Comparison of ENCODE assay signal across 8 mouse cellular contexts in the genomic region with DNA sequence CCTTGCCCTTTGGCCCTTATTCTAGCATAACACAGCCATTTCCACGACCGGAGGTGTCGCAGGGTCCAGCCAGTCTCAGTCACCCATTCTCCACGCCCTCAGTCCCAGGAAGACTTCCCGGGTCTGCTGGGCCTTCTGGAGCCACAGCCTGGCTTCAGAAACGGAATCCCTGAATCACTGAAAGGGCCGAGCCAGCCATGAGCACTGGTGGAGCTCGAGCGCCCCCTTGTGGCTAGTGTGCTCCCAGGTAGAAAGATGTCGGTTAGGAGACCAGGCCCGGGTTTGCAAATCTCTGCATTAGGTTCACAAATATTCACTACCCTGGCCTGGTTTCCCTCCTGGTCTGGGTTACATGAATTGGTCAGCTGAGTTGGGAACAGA. TPM values are rescaled to one million over a fixed set of nuclear protein-coding genes. Genes with fewer than 3 reads are reported as not detected.
DNase-seq lines count a peak whose midpoint lies in the region; ATAC-seq and TF ChIP-seq lines count a peak whose summit lies in the region.

No protein-coding gene starts in this region.

- H3K4me3 ChIP-seq in ES-Bruce4 (ENCODE audit: low read depth, low read length), result no peak overlapping the region
- H3K4me3 ChIP-seq in forebrain, embryonic 15.5 days, result no peak overlapping the region
- no peak overlapping the region for H3K4me3 ChIP-seq in liver, postnatal 0 days (ENCODE audit: low read depth, low read length)
- H3K4me3 ChIP-seq in neural tube, embryonic 15.5 days (replicated peaks), result no peak overlapping the region
- no peak overlapping the region for H3K4me3 ChIP-seq in testis, adult 2 months (ENCODE audit: control insufficient read depth, low read depth, low read length)

- H3K4me1 ChIP-seq in ES-Bruce4 (ENCODE audit: control insufficient read depth, insufficient read depth, low read length), result peaks cover 10% of the 10 kb centered on the region
- peaks cover 50% of the 10 kb centered on the region for H3K4me1 ChIP-seq in forebrain, embryonic 15.5 days
- no peaks in the 10 kb centered on the region; the same call in 1 of the 2 replicates for H3K4me1 ChIP-seq in liver, postnatal 0 days (ENCODE audit: insufficient read depth)
- H3K4me1 ChIP-seq in neural tube, embryonic 15.5 days, result peaks cover 33% of the 10 kb centered on the region
- peaks cover 8% of the 10 kb centered on the region for H3K4me1 ChIP-seq in testis, adult 2 months (ENCODE audit: control insufficient read depth, insufficient read depth, low read length)

- TF ChIP-seq EP300 in ES-Bruce4 (IDR thresholded peaks at IDR 0.05; ENCODE audit: insufficient read depth, low read depth, low read length), result no peak
- no peak for TF ChIP-seq EP300 in liver, postnatal 0 days (IDR thresholded peaks at IDR 0.05; ENCODE audit: low read depth)

- no peak overlapping the region for H3K9ac ChIP-seq in ES-Bruce4 (ENCODE audit: low read depth, poor library complexity, severe bottlenecking)
- peak overlapping the region; percentile 39 for H3K9ac ChIP-seq in forebrain, embryonic 15.5 days (replicated peaks)
- H3K9ac ChIP-seq in liver, postnatal 0 days (replicated peaks), result no peak overlapping the region; the same call in 1 of the 2 replicates
- no peak overlapping the region for H3K9ac ChIP-seq in neural tube, embryonic 15.5 days (replicated peaks)

- no peak for TF ChIP-seq POLR2A in ES-Bruce4 (IDR thresholded peaks at IDR 0.05; ENCODE audit: insufficient read depth, low read length)
- TF ChIP-seq POLR2A in testis, adult 2 months (IDR thresholded peaks at IDR 0.05; ENCODE audit: control insufficient read depth, low read depth, low read length), result no peak

- WGBS in forebrain, embryonic 15.5 days, result 4% methylated on average over 11 of the region's 11 CpGs
- 5% methylated on average over 11 of the region's 11 CpGs for WGBS in large intestine, adult 2 months
- 9% methylated on average over 11 of the region's 11 CpGs for WGBS in liver, postnatal 0 days (ENCODE audit: insufficient replicate concordance)
- WGBS in neural tube, embryonic 15.5 days, result 5% methylated on average over 11 of the region's 11 CpGs

- H3K9me3 ChIP-seq in ES-Bruce4 (replicated peaks; ENCODE audit: control insufficient read depth, insufficient read depth, low read length, poor library complexity, severe bottlenecking), result no peaks in the 10 kb centered on the region
- no peaks in the 10 kb centered on the region for H3K9me3 ChIP-seq in forebrain, embryonic 15.5 days
- H3K9me3 ChIP-seq in liver, postnatal 0 days (ENCODE audit: low read length), result no peaks in the 10 kb centered on the region
- H3K9me3 ChIP-seq in neural tube, embryonic 15.5 days (replicated peaks), result no peaks in the 10 kb centered on the region

- no peak overlapping the region for H3K27ac ChIP-seq in ES-Bruce4 (ENCODE audit: insufficient read depth, low read length)
- peak overlapping the region; percentile 92 for H3K27ac ChIP-seq in forebrain, embryonic 15.5 days (replicated peaks)
- no peak overlapping the region for H3K27ac ChIP-seq in liver, postnatal 0 days (ENCODE audit: low read depth)
- H3K27ac ChIP-seq in neural tube, embryonic 15.5 days (replicated peaks), result no peak overlapping the region
- H3K27ac ChIP-seq in testis, adult 2 months (ENCODE audit: control insufficient read depth, insufficient read depth, low read depth, low read length), result no peak overlapping the region

- ATAC-seq in cerebellum, adult (ENCODE audit: insufficient number of reproducible peaks, low FRiP score, low TSS enrichment), result peak; percentile 64
- ATAC-seq in forebrain, embryonic 15.5 days (replicated peaks), result peak; percentile 65
- ATAC-seq in liver, postnatal 0 days, result peak; percentile 67
- ATAC-seq in neural tube, embryonic 15.5 days (ENCODE audit: low FRiP score), result peak; percentile 72

- no peaks in the 10 kb centered on the region for H3K36me3 ChIP-seq in ES-Bruce4 (ENCODE audit: control insufficient read depth, insufficient read depth, low read length, poor library complexity, severe bottlenecking)
- H3K36me3 ChIP-seq in forebrain, embryonic 15.5 days, result no peaks in the 10 kb centered on the region
- no peaks in the 10 kb centered on the region for H3K36me3 ChIP-seq in liver, postnatal 0 days (replicated peaks; ENCODE audit: insufficient read depth, low read length)
- H3K36me3 ChIP-seq in neural tube, embryonic 15.5 days, result no peaks in the 10 kb centered on the region
- no peaks in the 10 kb centered on the region for H3K36me3 ChIP-seq in testis, adult 2 months (ENCODE audit: control insufficient read depth, insufficient read depth, low read length)

- intact Hi-C loops in heart, postnatal 25 days (cut with DNase I), result loop anchor here (1.0 to 2.0 kb wide), 5 partner anchors 46 to 430 kb away; no protein-coding TSS in a partner anchor

- DNase-seq in heart, postnatal 25 days (ENCODE audit: low spot score), result peak; percentile 58
- DNase-seq in large intestine, adult 2 months (ENCODE audit: low read depth, low spot score), result peak; percentile 57
- DNase-seq in liver, postnatal 0 days, result peak; percentile 90

- TF ChIP-seq CTCF in ES-Bruce4 (IDR thresholded peaks at IDR 0.05; ENCODE audit: low read depth, low read length), result peak; percentile 97
- peak; percentile 96 for TF ChIP-seq CTCF in liver, postnatal 0 days (IDR thresholded peaks at IDR 0.05; ENCODE audit: low read depth)
- TF ChIP-seq CTCF in testis, adult 2 months (IDR thresholded peaks at IDR 0.05; ENCODE audit: control insufficient read depth, insufficient read depth, insufficient replicate concordance, low read depth, low read length), result peak; percentile 91

- H3K4me2 ChIP-seq in forebrain, embryonic 15.5 days (replicated peaks), result peak overlapping the region; percentile 22; the same call in 1 of the 2 replicates
- no peak overlapping the region for H3K4me2 ChIP-seq in liver, postnatal 0 days (ENCODE audit: low read depth, low read length)
- no peak overlapping the region for H3K4me2 ChIP-seq in neural tube, embryonic 15.5 days

- H3K27me3 ChIP-seq in ES-Bruce4 (ENCODE audit: control insufficient read depth, insufficient read depth, low read length, poor library complexity, severe bottlenecking), result no peaks in the 10 kb centered on the region
- H3K27me3 ChIP-seq in forebrain, embryonic 15.5 days, result no peaks in the 10 kb centered on the region
- no peaks in the 10 kb centered on the region for H3K27me3 ChIP-seq in liver, postnatal 0 days (ENCODE audit: insufficient read depth, low read length)
- H3K27me3 ChIP-seq in neural tube, embryonic 15.5 days (replicated peaks), result peaks cover 6% of the 10 kb centered on the region
- no peaks in the 10 kb centered on the region for H3K27me3 ChIP-seq in testis, adult 2 months (ENCODE audit: control insufficient read depth, insufficient read depth, low read length)

RNA-seq across cellular contexts. Expression of a gene that starts 26.4 kb away (rescaled TPM):
- 0.27 TPM in 1 of 2 replicates, not detected in the other for polyA plus RNA-seq in ES-Bruce4 (2011; ENCODE audit: insufficient read depth, insufficient read length, low read depth, missing spikeins)
- polyA plus RNA-seq in forebrain, embryonic 15.5 days (2015; fragmentation: Nextera tagmentation; extraction: Ambion mirVana), result 48.4 and 51.6 TPM in 2 replicates
- not detected for total RNA-seq in heart, postnatal 25 days (2021)
- polyA plus RNA-seq in large intestine, adult 2 months (2012; rRNA removed), result 1.7 and 2.1 TPM in 2 replicates
- polyA plus RNA-seq in liver, postnatal 0 days (2015; fragmentation: Nextera tagmentation; extraction: Ambion mirVana), result not detected in 2 replicates
- polyA plus RNA-seq in neural tube, embryonic 15.5 days (2015; fragmentation: Nextera tagmentation; extraction: Ambion mirVana), result 69.0 and 84.0 TPM in 2 replicates
- 2.1 and 2.5 TPM in 2 replicates for polyA plus RNA-seq in testis, adult 2 months (2012; rRNA removed)

RNA-seq across cellular contexts. Expression of a gene that starts 45.7 kb away (rescaled TPM):
- polyA plus RNA-seq in ES-Bruce4 (2011; ENCODE audit: insufficient read depth, insufficient read length, low read depth, missing spikeins), result 28.2 and 28.3 TPM in 2 replicates
- polyA plus RNA-seq in forebrain, embryonic 15.5 days (2015; fragmentation: Nextera tagmentation; extraction: Ambion mirVana), result 3.0 and 3.9 TPM in 2 replicates
- total RNA-seq in heart, postnatal 25 days (2021), result 10 to 100 TPM; 15.8 to 20.0 TPM
- 10.4 and 12.6 TPM in 2 replicates for polyA plus RNA-seq in large intestine, adult 2 months (2012; rRNA removed)
- polyA plus RNA-seq in liver, postnatal 0 days (2015; fragmentation: Nextera tagmentation; extraction: Ambion mirVana), result 1.8 and 1.9 TPM in 2 replicates
- polyA plus RNA-seq in neural tube, embryonic 15.5 days (2015; fragmentation: Nextera tagmentation; extraction: Ambion mirVana), result 1.7 and 2.5 TPM in 2 replicates
- 2.9 TPM in 2 replicates for polyA plus RNA-seq in testis, adult 2 months (2012; rRNA removed)

RNA-seq across cellular contexts. Expression of a gene that starts 53.7 kb away (rescaled TPM):
- not detected in 2 replicates for polyA plus RNA-seq in ES-Bruce4 (2011; ENCODE audit: insufficient read depth, insufficient read length, low read depth, missing spikeins)
- 0.14 and 0.22 TPM in 2 replicates for polyA plus RNA-seq in forebrain, embryonic 15.5 days (2015; fragmentation: Nextera tagmentation; extraction: Ambion mirVana)
- 10 to 100 TPM; 24.6 to 26.9 TPM for total RNA-seq in heart, postnatal 25 days (2021)
- 2.1 and 3.2 TPM in 2 replicates for polyA plus RNA-seq in large intestine, adult 2 months (2012; rRNA removed)
- polyA plus RNA-seq in liver, postnatal 0 days (2015; fragmentation: Nextera tagmentation; extraction: Ambion mirVana), result 0.06 TPM in 1 of 2 replicates, not detected in the other
- 0.06 and 0.20 TPM in 2 replicates for polyA plus RNA-seq in neural tube, embryonic 15.5 days (2015; fragmentation: Nextera tagmentation; extraction: Ambion mirVana)
- polyA plus RNA-seq in testis, adult 2 months (2012; rRNA removed), result 0.35 and 0.42 TPM in 2 replicates

Comparison
In these comparisons a context has a peak if more than half of its experiments do, and no peak if none do; other contexts are left out.
1. RNA of a gene that starts 26.4 kb away (polyA plus RNA-seq): 69.0 to 84.0 TPM in neural tube, embryonic 15.5 days and 48.4 to 51.6 TPM in forebrain, embryonic 15.5 days; 2.1 to 2.5 TPM in testis, adult 2 months, 1.7 to 2.1 TPM in large intestine, adult 2 months, not detected in liver, postnatal 0 days and 0.27 TPM in ES-Bruce4; every median in the first group is over 10 times any median in the second.
2. Peak in every context shown above with its lines, with median percentiles within 50 percentile points of each other: CTCF ChIP-seq, ATAC-seq and DNase-seq.